Mouse (Mus musculus): Measurements from ENCODE around the gene Acy3. TPM values are rescaled to one million over a fixed set of nuclear protein-coding genes. Genes with fewer than 3 reads are reported as not detected.
"Not testable (repeated sequence)": the region's sequence is repeated elsewhere in the genome, so short reads cannot be mapped to it uniquely, and the experiment has no call there.

Gene Acy3
- polyA plus RNA-seq, 1 experiment from 2014 or later = 4.6 TPM

DNA sequence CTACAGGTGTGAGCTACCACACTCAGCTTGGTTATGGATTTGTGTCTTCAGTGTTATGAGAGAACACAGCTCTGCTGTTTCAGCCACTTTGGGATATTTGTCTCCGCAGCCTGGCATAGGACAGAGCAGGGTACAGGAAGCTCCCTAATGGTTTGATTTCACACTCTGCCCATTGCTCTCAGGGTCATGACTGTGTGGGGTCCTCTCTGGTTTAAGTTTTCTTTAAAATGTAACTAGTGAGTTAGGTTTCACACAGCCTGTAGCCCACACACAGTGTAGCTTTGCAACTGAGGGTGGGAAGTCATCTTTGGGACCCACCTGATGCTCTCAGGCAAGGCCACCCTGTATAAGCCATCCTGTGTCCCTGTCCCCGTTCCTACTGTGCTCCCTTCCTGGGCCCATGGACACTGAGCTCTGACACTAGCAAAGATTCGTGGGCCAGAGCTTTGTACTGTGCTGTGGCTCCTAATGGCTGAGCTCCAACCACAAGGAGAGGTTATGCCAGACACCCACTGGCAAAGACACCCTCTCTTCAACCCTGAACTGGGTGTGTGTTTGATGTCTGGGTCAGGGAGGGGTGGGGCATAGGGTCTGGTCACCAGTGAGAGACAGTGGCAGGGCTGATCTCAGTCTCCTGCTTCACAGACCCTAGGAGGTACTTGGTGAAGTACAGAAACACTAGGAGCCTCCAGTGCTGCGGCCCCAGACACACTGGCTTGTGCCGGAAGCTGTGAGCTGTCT is 28.9 kb upstream of the Acy3 start:
- not testable (repeated sequence) for H3K4me2 ChIP-seq (replicated peaks); ATAC-seq (ENCODE audit: low FRiP score, low read depth); H3K4me3 ChIP-seq; H3K36me3 ChIP-seq; H3K9me3 ChIP-seq; H3K27ac ChIP-seq; H3K9ac ChIP-seq; H3K4me1 ChIP-seq; H3K27me3 ChIP-seq
- WGBS = 72% methylated on average over 5 of the region's 5 CpGs

DNA sequence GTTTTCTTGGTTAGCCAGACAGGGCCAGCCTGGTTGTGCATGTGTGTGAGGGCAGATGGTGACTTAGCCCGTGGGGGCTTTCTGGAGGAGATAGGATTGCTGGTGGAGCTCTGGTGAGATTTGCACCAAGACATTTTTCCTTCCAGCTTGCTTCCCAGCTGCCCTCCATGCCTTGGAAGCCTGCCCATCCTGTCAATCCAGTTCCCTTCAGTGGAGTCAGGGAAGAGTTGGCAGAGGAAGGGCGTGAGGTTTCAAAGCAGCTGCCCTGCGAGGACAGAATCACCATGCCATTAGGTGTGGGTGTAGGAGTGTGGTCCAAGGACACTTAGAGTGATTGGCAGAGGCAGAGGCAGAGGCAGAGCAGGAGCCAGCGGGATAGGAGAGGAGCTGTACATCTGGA is 27.9 kb upstream of the Acy3 start, which contains the start of gene Aldh3b3:
Gene Aldh3b3 (plus strand): TSS at position 176 of the 400 bp plus-strand sequence.
- WGBS = 76% methylated on average over 4 of the region's 4 CpGs
- Histone ChIP-seq H3K4me1 (no peaks in the 10 kb centered on the region), H3K4me3 (no peak within 1 kb of the TSS), H3K36me3 (no peaks in the 10 kb centered on the region), H3K27ac (no peak within 1 kb of the TSS), H3K4me2 (replicated peaks) (no peak within 1 kb of the TSS), H3K9me3 (no peaks in the 10 kb centered on the region), H3K27me3 (no peaks in the 10 kb centered on the region), H3K9ac (no peak within 1 kb of the TSS)
- ATAC-seq (ENCODE audit: low FRiP score, low read depth) = no peak

DNA sequence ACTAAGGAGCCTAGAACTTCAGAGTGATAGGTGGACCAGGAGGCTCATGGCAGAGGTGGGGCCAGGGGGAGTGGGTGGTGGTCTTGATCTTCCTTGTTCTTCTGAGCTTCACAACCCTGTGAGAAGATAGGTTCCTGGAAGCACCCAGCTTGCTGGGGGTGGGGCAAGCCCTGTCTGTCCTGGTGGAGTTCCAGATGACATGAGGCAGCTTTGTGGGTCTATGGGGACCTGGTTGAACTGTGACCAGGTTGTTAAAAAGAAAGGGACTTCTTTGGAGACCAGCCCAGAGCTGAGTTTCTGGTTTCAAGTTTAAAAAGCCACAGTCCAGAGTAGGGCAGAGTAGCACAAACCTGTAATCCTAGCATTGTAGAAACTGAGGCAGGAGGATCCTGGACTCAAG is 27.3 kb upstream of the Acy3 start:
- Histone ChIP-seq H3K27ac (no peak overlapping the region), H3K9ac (no peak overlapping the region)
- ATAC-seq (ENCODE audit: low FRiP score, low read depth) = no peak

DNA sequence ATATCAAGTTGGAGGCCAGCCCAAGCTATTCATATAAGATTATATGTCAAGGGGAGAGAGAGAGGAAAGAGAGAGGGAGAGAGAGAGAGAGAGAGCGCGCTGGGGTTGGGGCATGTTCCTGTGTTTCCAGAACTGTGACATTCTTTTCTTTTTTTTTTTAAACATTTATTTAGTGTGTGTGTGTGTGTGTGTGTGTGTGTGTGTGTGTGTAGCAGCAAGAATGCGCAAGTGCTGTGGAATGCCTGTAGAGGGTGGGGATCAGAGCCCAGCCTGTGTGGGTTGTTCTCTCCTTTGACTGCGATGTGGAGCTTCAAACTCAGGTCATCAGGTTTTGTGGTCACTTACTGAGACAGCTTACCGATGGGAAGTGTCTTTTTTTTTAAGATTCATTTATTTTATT is 26.2 kb upstream of the Acy3 start:
- Histone ChIP-seq H3K27me3 (no peaks in the 10 kb centered on the region), H3K36me3 (no peaks in the 10 kb centered on the region), H3K9me3 (no peaks in the 10 kb centered on the region), H3K4me1 (no peaks in the 10 kb centered on the region), H3K27ac (no peak overlapping the region), H3K4me2 (replicated peaks) (no peak overlapping the region), H3K4me3 (no peak overlapping the region), H3K9ac (no peak overlapping the region)
- WGBS = 87% methylated on average over 5 of the region's 5 CpGs
- no peak for ATAC-seq (ENCODE audit: low FRiP score, low read depth)

More for the DNA sequence above, 27.3 kb upstream of the Acy3 start:
- Histone ChIP-seq H3K27me3 (no peaks in the 10 kb centered on the region), H3K4me2 (replicated peaks) (no peak overlapping the region), H3K4me3 (no peak overlapping the region), H3K4me1 (no peaks in the 10 kb centered on the region), H3K36me3 (no peaks in the 10 kb centered on the region), H3K9me3 (no peaks in the 10 kb centered on the region)

DNA sequence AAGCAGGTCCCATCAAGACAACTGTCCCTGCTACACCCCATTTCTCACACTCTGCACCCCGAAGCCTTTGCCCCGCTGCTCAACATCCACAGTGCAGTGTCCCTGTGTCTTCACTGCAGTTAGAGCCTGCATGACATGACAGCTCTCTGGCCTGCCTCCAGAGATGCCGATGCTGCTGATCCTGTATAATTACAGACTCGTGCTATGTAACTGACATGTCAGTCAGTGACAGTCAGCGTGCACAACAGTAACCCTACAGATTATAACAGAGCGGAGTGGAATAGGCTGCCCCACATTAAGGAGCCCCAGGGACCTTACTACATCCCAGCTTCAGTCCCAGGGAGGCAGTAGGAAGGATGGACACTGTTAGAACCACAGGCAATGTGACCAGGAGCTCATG is 24.6 kb upstream of the Acy3 start:
- H3K27ac ChIP-seq; H3K36me3 ChIP-seq; H3K27me3 ChIP-seq; H3K4me1 ChIP-seq; H3K4me2 ChIP-seq (replicated peaks); H3K9ac ChIP-seq; H3K4me3 ChIP-seq; ATAC-seq (ENCODE audit: low FRiP score, low read depth); H3K9me3 ChIP-seq: not testable (repeated sequence)
- 85% methylated on average over 6 of the region's 6 CpGs for WGBS

DNA sequence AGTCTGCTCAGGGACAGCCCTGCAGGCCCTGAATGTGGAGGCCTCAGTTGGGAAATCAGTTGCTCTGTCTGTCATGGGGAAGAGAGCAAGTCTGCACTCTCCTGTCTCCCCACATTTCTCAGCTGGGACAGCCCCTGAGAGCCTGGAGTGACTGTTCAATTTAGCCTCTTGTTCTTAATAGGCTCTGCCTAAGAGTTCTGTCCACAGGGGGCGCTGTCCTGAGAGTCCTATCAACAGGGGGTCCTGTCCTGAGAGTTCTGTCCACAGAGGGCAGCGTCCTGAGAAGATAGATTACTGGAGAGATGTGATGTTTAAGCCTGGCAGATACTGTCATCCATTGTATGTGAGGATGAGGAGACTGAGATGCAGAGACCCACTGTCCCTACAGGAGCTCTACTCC is 23.9 kb upstream of the Acy3 start:
- no peak overlapping the region for H3K4me2 ChIP-seq (replicated peaks)
- H3K9me3 ChIP-seq = no peaks in the 10 kb centered on the region
- no peak overlapping the region for H3K27ac ChIP-seq
- no peaks in the 10 kb centered on the region for H3K27me3 ChIP-seq
- no peaks in the 10 kb centered on the region for H3K36me3 ChIP-seq
- whole genome bisulfite sequencing = 14% methylated on average over 2 of the region's 2 CpGs
- no peak overlapping the region for H3K9ac ChIP-seq
- no peaks in the 10 kb centered on the region for H3K4me1 ChIP-seq
- H3K4me3 ChIP-seq = no peak overlapping the region
- no peak for ATAC-seq (ENCODE audit: low FRiP score, low read depth)

DNA sequence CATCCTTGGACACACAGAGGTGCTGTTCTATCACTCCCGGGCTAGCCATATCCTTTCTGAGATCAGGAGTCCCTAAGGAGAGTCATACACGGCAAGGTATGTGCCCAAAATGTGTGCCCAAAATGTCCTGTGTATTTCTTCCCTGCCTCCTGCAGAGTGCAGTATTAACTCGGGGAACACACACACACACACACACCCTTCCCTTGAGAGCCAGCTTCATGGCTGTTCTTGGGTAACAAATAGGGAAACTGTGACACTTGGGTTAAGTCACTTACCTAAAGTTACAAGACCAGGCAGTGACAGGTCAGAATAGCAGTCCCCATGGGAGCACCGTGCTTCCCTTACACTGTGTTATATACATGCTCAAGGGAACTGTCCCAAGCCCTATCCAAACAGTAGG is 22.3 kb upstream of the Acy3 start:
- ATAC-seq (ENCODE audit: low FRiP score, low read depth) = no peak
- H3K4me1 ChIP-seq = no peaks in the 10 kb centered on the region
- no peaks in the 10 kb centered on the region for H3K9me3 ChIP-seq
- no peak overlapping the region for H3K4me3 ChIP-seq
- 76% methylated on average over 4 of the region's 4 CpGs for WGBS
- no peaks in the 10 kb centered on the region for H3K27me3 ChIP-seq
- no peak overlapping the region for H3K27ac ChIP-seq
- H3K9ac ChIP-seq = no peak overlapping the region
- H3K4me2 ChIP-seq (replicated peaks) = no peak overlapping the region
- no peaks in the 10 kb centered on the region for H3K36me3 ChIP-seq

DNA sequence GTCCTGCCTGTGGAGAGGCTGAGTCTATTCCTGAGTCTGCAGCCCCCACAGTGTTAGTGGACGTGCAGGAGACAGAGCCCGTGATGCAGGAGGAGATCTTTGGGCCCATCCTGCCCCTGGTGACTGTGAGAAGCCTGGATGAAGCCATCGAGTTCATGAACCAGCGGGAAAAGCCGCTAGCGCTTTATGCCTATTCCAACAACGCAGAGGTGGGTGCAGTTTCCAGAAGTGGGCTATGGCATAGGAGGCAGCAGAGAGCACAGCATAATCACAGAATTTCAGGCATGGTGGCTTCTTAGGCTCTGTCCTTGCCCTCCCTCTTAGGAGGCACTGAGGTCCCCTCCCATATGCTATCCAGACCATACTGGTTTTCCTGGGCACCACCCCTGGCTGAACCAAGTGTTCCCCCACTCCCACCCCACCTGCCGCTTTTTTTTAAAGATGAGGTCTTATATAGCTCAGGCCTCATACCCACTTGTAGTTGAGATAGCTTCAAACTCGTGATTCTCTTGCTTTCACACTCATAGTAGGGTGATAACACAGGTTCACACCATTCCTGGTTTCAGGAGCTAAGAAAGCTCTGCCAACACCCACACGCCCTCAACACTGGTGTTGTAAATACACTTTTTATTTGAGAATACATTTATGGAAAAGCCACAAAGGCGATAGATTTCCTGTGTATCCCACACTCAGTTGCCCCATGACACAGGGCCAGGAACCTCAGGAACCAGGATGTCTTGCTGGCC is 19.9 kb upstream of the Acy3 start:
- Histone ChIP-seq H3K36me3 (no peaks in the 10 kb centered on the region), H3K4me1 (no peaks in the 10 kb centered on the region), H3K4me3 (no peak overlapping the region), H3K9ac (no peak overlapping the region), H3K4me2 (replicated peaks) (no peak overlapping the region), H3K27me3 (no peaks in the 10 kb centered on the region), H3K9me3 (no peaks in the 10 kb centered on the region), H3K27ac (no peak overlapping the region)
- ATAC-seq (ENCODE audit: low FRiP score, low read depth) = no peak
- WGBS = 68% methylated on average over 11 of the region's 11 CpGs

DNA sequence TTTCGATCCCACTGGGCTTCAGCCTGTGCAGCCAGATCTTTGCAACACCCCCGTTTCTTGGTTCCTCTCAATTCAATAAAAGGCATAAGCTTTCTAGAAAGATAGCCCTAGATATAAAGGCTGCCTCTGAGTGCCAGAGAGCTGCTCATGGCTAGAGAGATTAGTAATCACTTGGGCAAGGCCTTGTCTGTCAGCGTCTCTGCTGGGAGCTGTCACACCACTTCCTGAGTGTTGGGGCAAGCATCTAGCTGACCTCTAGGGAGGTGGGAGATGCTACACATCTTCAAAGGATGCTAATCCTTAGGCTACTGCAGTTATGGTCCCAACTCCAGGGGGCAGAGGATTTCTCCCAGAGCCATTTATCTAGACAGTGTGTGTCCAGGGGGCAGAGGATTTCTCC is 19.1 kb upstream of the Acy3 start:
- ATAC-seq (ENCODE audit: low FRiP score, low read depth) = no peak
- H3K9ac ChIP-seq = no peak overlapping the region
- H3K27ac ChIP-seq = no peak overlapping the region
- no peaks in the 10 kb centered on the region for H3K9me3 ChIP-seq
- no peaks in the 10 kb centered on the region for H3K27me3 ChIP-seq
- WGBS = 49% methylated on average over 3 of the region's 3 CpGs
- H3K4me2 ChIP-seq (replicated peaks) = no peak overlapping the region
- peaks cover 2% of the 10 kb centered on the region; the same call in 1 of the 2 replicates for H3K4me1 ChIP-seq
- no peak overlapping the region for H3K4me3 ChIP-seq
- H3K36me3 ChIP-seq = no peaks in the 10 kb centered on the region

DNA sequence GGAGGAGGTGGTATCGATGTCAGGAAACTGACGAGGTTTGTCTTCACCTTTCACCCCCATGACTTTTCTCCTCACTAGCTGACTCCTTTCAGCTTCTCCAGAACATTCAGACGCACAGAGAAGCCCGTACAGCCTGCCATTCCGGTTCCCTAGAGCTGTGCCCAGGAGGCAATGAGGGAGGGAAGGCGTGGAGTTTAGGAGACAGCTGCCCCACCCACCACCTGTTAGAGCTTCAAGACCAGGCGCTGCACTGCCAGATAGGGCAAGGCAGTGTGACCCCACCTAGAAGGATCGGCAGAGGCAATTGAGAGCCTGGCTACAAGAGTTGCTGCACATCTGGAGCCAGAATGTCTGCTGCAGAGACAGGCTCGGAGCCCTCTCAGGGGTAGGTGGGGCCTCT is 14.1 kb upstream of the Acy3 start, which contains the start of gene Aldh3b2:
Gene Aldh3b2 (plus strand): TSS at position 100 of the 400 bp plus-strand sequence.
- no peak within 1 kb of the TSS for H3K9ac ChIP-seq
- H3K36me3 ChIP-seq = no peaks in the 10 kb centered on the region
- no peak within 1 kb of the TSS for H3K27ac ChIP-seq
- H3K9me3 ChIP-seq = no peaks in the 10 kb centered on the region
- H3K27me3 ChIP-seq = no peaks in the 10 kb centered on the region
- H3K4me1 ChIP-seq = peaks cover 5% of the 10 kb centered on the region; the same call in 1 of the 2 replicates
- H3K4me2 ChIP-seq (replicated peaks) = no peak within 1 kb of the TSS
- no peak within 1 kb of the TSS for H3K4me3 ChIP-seq
- WGBS = 17% methylated on average over 9 of the region's 9 CpGs
- no peak for ATAC-seq (ENCODE audit: low FRiP score, low read depth)

DNA sequence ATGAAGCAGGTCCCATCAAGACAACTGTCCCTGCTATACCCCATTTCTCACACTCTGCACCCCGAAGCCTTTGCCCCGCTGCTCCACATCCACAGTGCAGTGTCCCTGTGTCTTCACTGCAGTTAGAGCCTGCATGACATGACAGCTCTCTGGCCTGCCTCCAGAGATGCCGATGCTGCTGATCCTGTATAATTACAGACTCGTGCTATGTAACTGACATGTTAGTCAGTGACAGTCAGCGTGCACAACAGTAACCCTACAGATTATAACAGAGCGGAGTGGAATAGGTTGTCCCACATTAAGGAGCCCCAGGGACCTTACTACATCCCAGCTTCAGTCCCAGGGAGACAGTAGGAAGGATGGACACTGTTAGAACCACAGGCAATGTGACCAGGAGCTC is 11.8 kb upstream of the Acy3 start:
- ATAC-seq (ENCODE audit: low FRiP score, low read depth); H3K4me3 ChIP-seq; H3K27ac ChIP-seq; H3K36me3 ChIP-seq; H3K27me3 ChIP-seq; H3K4me2 ChIP-seq (replicated peaks); H3K9ac ChIP-seq; H3K4me1 ChIP-seq; H3K9me3 ChIP-seq: not testable (repeated sequence)
- 80% methylated on average over 6 of the region's 6 CpGs for WGBS

DNA sequence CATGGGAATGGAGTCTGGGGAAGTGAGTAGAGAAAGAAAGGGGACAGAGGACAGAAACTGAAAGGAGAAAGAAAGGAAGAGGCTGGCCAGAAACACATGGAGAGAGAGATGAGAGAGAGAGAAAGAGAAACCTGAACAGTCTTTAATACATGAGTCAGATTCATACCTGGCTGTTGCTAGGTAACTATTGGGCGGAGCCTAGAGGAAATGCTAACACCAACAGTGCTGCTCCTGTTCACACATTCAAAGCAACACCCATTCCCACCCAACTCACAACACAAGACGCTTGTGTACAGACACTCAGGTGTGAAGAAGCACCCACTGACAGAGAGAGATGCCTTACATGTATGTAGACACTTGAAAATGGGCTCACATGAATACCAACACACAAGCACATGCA is 10.5 kb upstream of the Acy3 start:
- Histone ChIP-seq H3K36me3 (no peaks in the 10 kb centered on the region), H3K9me3 (no peaks in the 10 kb centered on the region)
- WGBS = 64% methylated on average over 2 of the region's 2 CpGs

More for the DNA sequence above, 10.5 kb upstream of the Acy3 start:
- no peak for ATAC-seq (ENCODE audit: low FRiP score, low read depth)
- no peak overlapping the region for H3K9ac ChIP-seq
- no peak overlapping the region for H3K27ac ChIP-seq
- H3K27me3 ChIP-seq = no peaks in the 10 kb centered on the region
- no peak overlapping the region for H3K4me2 ChIP-seq (replicated peaks)
- no peak overlapping the region for H3K4me3 ChIP-seq
- peaks cover 9% of the 10 kb centered on the region; the same call in 1 of the 2 replicates for H3K4me1 ChIP-seq
